Mouse (Mus musculus) midbrain, embryonic 16.5 days (tissue): ENCODE results near the gene Elk1. TPM values are rescaled to one million over a fixed set of nuclear protein-coding genes. Genes with fewer than 3 reads are reported as not detected.
A peak's percentile ranks its signal among the peaks of the same experiment; 100 is the strongest.

Experiments
- ATAC-seq: fragments of 200-750 bp; cut with Nextera tagmentation; 2 replicates; pipeline ENCODE4 v1.8.0; 2017; ENCODE audit warnings: moderate TSS enrichment
- H3K27ac ChIP-seq: fragments of 300-500 bp; sonication (generic); 2 replicates; pipeline ENCODE4 v1.5.1; 2014; ENCODE audit warnings: mild to moderate bottlenecking, low read length, mixed read lengths
- H3K27me3 ChIP-seq: fragments of 300-500 bp; sonication (generic); 2 replicates; pipeline ENCODE4 v1.6.1; 2014; ENCODE audit warnings: low read depth, low read length, mixed read lengths; ENCODE audit not compliant: control insufficient read depth, insufficient read depth
- H3K36me3 ChIP-seq: fragments of 300-500 bp; sonication (generic); 2 replicates; pipeline ENCODE4 v1.6.1; 2014; ENCODE audit warnings: mild to moderate bottlenecking, low read length, moderate library complexity, mixed read lengths; ENCODE audit not compliant: control insufficient read depth, insufficient read depth
- H3K4me1 ChIP-seq: fragments of 300-500 bp; sonication (generic); 2 replicates; pipeline ENCODE4 v1.6.1; 2014; ENCODE audit warnings: mild to moderate bottlenecking, low read length, mixed read lengths; ENCODE audit not compliant: control insufficient read depth, insufficient read depth
- H3K4me2 ChIP-seq: fragments of 300-500 bp; sonication (generic); 2 replicates; pipeline ENCODE4 v1.6.1; 2014; ENCODE audit warnings: mild to moderate bottlenecking, low read length, mixed read lengths
- H3K4me3 ChIP-seq: fragments of 300-500 bp; sonication (generic); 2 replicates; pipeline ENCODE4 v1.5.1; 2014; ENCODE audit warnings: low read depth, mild to moderate bottlenecking, low read length, moderate library complexity, mixed read lengths
- H3K9ac ChIP-seq: fragments of 300-500 bp; sonication (generic); 2 replicates; pipeline ENCODE4 v1.6.1; 2014; ENCODE audit warnings: low read depth, low read length, mixed read lengths
- H3K9me3 ChIP-seq: fragments of 300-500 bp; sonication (generic); replicated peaks from 2 replicates; pipeline ENCODE4 v1.6.1; 2014; ENCODE audit warnings: mild to moderate bottlenecking, low read length, mixed read lengths; ENCODE audit not compliant: control insufficient read depth, poor library complexity, severe bottlenecking
- WGBS: fragments of 180-500 bp; shearing (Covaris S2); extraction: QIAGEN DNeasy Blood & Tissue Kit; methylation state at CpG from one replicate; pipeline ENCODE4 v1.1.7; 2014; 5-methylcytosine and 5-hydroxymethylcytosine counted together
- polyA plus RNA-seq: library from polyadenylated mRNA; unstranded; fragments of >200 nt; fragmentation: Nextera tagmentation; extraction: Ambion mirVana; gene quantifications from 2 replicates; pipeline ENCODE4 v1.2.1, GENCODE M21; 2015

Elk1 gene
- polyA plus RNA-seq = 22.9 TPM in 2 replicates

GRCm38 (mm10) chrX:20950191-20950880 is at the start of gene Elk1:
TSS of gene Elk1 (minus strand) at chrX:20950608.
- Histone ChIP-seq H3K27me3 (no peaks in the 10 kb centered on the region), H3K4me1 (peaks cover 12% of the 10 kb centered on the region), H3K27ac (peak within 1 kb of the TSS; percentile 84), H3K9ac (peak within 1 kb of the TSS; percentile 76), H3K4me3 (peak within 1 kb of the TSS; percentile 60), H3K9me3 (no peaks in the 10 kb centered on the region), H3K4me2 (peak within 1 kb of the TSS; percentile 67), H3K36me3 (no peaks in the 10 kb centered on the region)
- peak; percentile 98 for ATAC-seq
- 22% methylated on average over 27 of the region's 30 CpGs for WGBS

GRCm38 (mm10) chrX:20980901-20981300 is 30.5 kb upstream of the Elk1 start:
- H3K9me3 ChIP-seq = no peaks in the 10 kb centered on the region
- WGBS = 62% methylated on average over 1 of the region's 1 CpGs
- no peak overlapping the region for H3K9ac ChIP-seq
- H3K4me2 ChIP-seq = no peak overlapping the region
- H3K4me3 ChIP-seq = no peak overlapping the region
- no peak overlapping the region for H3K27ac ChIP-seq
- no peaks in the 10 kb centered on the region for H3K4me1 ChIP-seq
- no peaks in the 10 kb centered on the region for H3K36me3 ChIP-seq
- no peak for ATAC-seq
- no peaks in the 10 kb centered on the region for H3K27me3 ChIP-seq

GRCm38 (mm10) chrX:20961477-20962378 is 11.3 kb upstream of the Elk1 start, which contains the start of gene Uxt:
TSS of gene Uxt (minus strand) at chrX:20962017.
- 0 out of 2 replicates have a peak, but pooled peaks cover 3% of the 10 kb centered on the region for H3K9me3 ChIP-seq
- H3K27ac ChIP-seq = peak within 1 kb of the TSS; percentile 72
- peaks cover 2% of the 10 kb centered on the region; the same call in 1 of the 2 replicates for H3K4me1 ChIP-seq
- H3K4me2 ChIP-seq = peak within 1 kb of the TSS; percentile 56
- WGBS = 19% methylated on average over 57 of the region's 57 CpGs
- H3K9ac ChIP-seq = peak within 1 kb of the TSS; percentile 55; the same call in 1 of the 2 replicates
- peak within 1 kb of the TSS; percentile 46 for H3K4me3 ChIP-seq
- ATAC-seq = peak; percentile 98
- no peaks in the 10 kb centered on the region for H3K27me3 ChIP-seq
- H3K36me3 ChIP-seq = no peaks in the 10 kb centered on the region

- H3K4me3 ChIP-seq = no peak overlapping the region
- H3K27ac ChIP-seq = no peak overlapping the region
- H3K36me3 ChIP-seq = no peaks in the 10 kb centered on the region
- no peak overlapping the region for H3K4me2 ChIP-seq
- WGBS = 12% methylated on average over 4 of the region's 4 CpGs
- ATAC-seq = no peak
- H3K9me3 ChIP-seq = no peaks in the 10 kb centered on the region
- no peaks in the 10 kb centered on the region for H3K27me3 ChIP-seq
- no peak overlapping the region for H3K9ac ChIP-seq
- H3K4me1 ChIP-seq = peaks cover 12% of the 10 kb centered on the region
These were observed 4.4 kb downstream of the Elk1 start for GRCm38 (mm10) chrX:20946055-20946454.

GRCm38 (mm10) chrX:20931963-20932362 is 18.4 kb downstream of the Elk1 start:
- no peak for ATAC-seq
- 89% methylated on average over 1 of the region's 1 CpGs for whole genome bisulfite sequencing
- Histone ChIP-seq H3K4me1 (no peaks in the 10 kb centered on the region), H3K9ac (no peak overlapping the region), H3K9me3 (no peaks in the 10 kb centered on the region), H3K4me2 (no peak overlapping the region), H3K36me3 (peaks cover 10% of the 10 kb centered on the region), H3K4me3 (no peak overlapping the region), H3K27ac (no peak overlapping the region), H3K27me3 (no peaks in the 10 kb centered on the region)

GRCm38 (mm10) chrX:20931364-20931763 is 19.0 kb downstream of the Elk1 start, which contains the start of gene Cfp:
TSS of gene Cfp (minus strand) at chrX:20931555.
- Histone ChIP-seq H3K4me3 (no peak within 1 kb of the TSS), H3K9me3 (no peaks in the 10 kb centered on the region), H3K36me3 (peaks cover 11% of the 10 kb centered on the region), H3K4me1 (no peaks in the 10 kb centered on the region), H3K9ac (no peak within 1 kb of the TSS), H3K4me2 (no peak within 1 kb of the TSS), H3K27me3 (no peaks in the 10 kb centered on the region), H3K27ac (no peak within 1 kb of the TSS)
- ATAC-seq = no peak
- 85% methylated on average over 1 of the region's 1 CpGs for WGBS

- Histone ChIP-seq H3K36me3 (peaks cover 8% of the 10 kb centered on the region; the same call in 1 of the 2 replicates), H3K9ac (no peak overlapping the region), H3K9me3 (no peaks in the 10 kb centered on the region), H3K4me2 (no peak overlapping the region), H3K4me1 (no peaks in the 10 kb centered on the region), H3K4me3 (no peak overlapping the region), H3K27me3 (no peaks in the 10 kb centered on the region), H3K27ac (no peak overlapping the region)
- no peak for ATAC-seq
- WGBS = 95% methylated on average over 1 of the region's 1 CpGs
These were observed 20.5 kb downstream of the Elk1 start for GRCm38 (mm10) chrX:20929859-20930258.

GRCm38 (mm10) chrX:20924976-20925375 is 25.4 kb downstream of the Elk1 start:
- ATAC-seq = no peak

More at GRCm38 (mm10) chrX:20924976-20925375, 25.4 kb downstream of the Elk1 start:
- Histone ChIP-seq H3K9ac (no peak overlapping the region), H3K9me3 (no peaks in the 10 kb centered on the region), H3K27me3 (no peaks in the 10 kb centered on the region), H3K4me3 (no peak overlapping the region), H3K27ac (no peak overlapping the region), H3K4me1 (no peaks in the 10 kb centered on the region), H3K36me3 (0 out of 2 replicates have a peak, but pooled peaks cover 4% of the 10 kb centered on the region), H3K4me2 (no peak overlapping the region)
